Mouse (Mus musculus) spleen, postnatal 36 days (tissue): ENCODE results near the gene Esp16.
"Not testable (repeated sequence)": the region's sequence is repeated elsewhere in the genome, so short reads cannot be mapped to it uniquely, and the experiment has no call there.

Experiments used
- DNase-seq, 2 experiments: peaks; one replicate each; pipeline ENCODE4 v3.0.0; 2022; ENCODE audit warnings: low spot score in 2 of 2, mixed read lengths in 1 of 2

Esp16 gene

DNA sequence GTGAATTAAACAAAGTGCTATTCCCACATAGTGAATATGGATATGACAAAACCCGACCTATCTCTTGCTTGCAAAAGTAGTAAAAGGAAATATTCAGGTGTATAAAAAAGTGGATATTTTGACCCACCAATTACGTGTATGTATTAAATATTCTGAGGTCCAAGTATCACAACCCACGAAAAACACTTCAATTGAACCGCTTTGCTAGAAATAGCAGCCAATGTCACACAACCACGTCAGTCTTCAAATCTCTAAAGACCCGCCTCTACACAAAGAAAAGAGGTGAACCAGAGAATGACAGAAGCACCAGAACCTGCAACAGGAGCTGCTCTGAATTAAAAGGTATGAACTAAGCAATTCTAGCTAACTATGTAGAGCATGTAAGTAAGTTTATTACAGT is at the start of gene Esp16:
Esp16 (plus strand) TSS at position 301 of the 400 bp plus-strand sequence.
- not testable (repeated sequence) for DNase-seq

DNA sequence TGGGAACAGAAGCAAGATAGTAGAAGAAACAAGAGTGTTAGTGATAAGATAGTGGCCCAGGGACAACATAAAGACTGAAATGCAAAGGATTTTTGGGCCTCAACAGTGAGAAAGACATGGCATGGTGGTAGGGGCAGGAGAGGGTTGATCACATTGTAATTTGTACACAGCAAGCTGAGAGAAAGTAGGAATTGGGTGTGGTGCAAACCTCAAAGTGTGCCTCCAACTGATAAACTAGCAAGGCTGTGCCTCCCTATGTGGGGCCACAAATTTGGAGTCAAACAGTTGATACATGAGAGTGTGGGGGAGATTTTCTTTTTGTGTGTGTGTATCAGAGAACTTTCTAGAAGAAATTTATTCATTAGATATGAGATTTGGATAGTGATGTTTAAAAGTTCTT is 37.9 kb upstream of the Esp16 start:
- DNase-seq = not testable (repeated sequence)
